Mouse (Mus musculus) lung, embryonic 14.5 days (tissue): ENCODE results near the gene Uba7. TPM values are rescaled to one million over a fixed set of nuclear protein-coding genes. Genes with fewer than 3 reads are reported as not detected.

Experiments used
- ATAC-seq: fragments of 200-750 bp; cut with Nextera tagmentation; 2 replicates; pipeline ENCODE4 v1.8.0; 2017; ENCODE audit warnings: mild to moderate bottlenecking, moderate TSS enrichment, moderate library complexity; ENCODE audit not compliant: insufficient read depth
- DNase-seq: peaks from one replicate; pipeline ENCODE4 v3.0.0-alpha.2; 2015
- H3K27ac ChIP-seq: fragments of 300-500 bp; sonication (generic); 2 replicates; pipeline ENCODE4 v1.5.1; 2014; ENCODE audit warnings: low read depth, mild to moderate bottlenecking, moderate library complexity
- H3K27me3 ChIP-seq: fragments of 300-500 bp; sonication (generic); 2 replicates; pipeline ENCODE4 v1.6.1; 2014; ENCODE audit warnings: low read length, control low read depth; ENCODE audit not compliant: insufficient read depth
- H3K36me3 ChIP-seq: fragments of 300-500 bp; sonication (generic); 2 replicates; pipeline ENCODE4 v1.6.1; 2014; ENCODE audit warnings: control low read depth; ENCODE audit not compliant: insufficient read depth
- H3K4me1 ChIP-seq: fragments of 300-500 bp; sonication (generic); 2 replicates; pipeline ENCODE4 v1.6.1; 2014; ENCODE audit warnings: antibody characterized with exemption, control low read depth; ENCODE audit not compliant: insufficient read depth
- H3K4me2 ChIP-seq: fragments of 300-500 bp; sonication (generic); 2 replicates; pipeline ENCODE4 v1.6.1; 2014; ENCODE audit warnings: mild to moderate bottlenecking
- H3K4me3 ChIP-seq: fragments of 300-500 bp; sonication (generic); 2 replicates; pipeline ENCODE4 v1.5.1; 2014; ENCODE audit warnings: low read depth, low read length
- H3K9ac ChIP-seq: fragments of 300-500 bp; sonication (generic); 2 replicates; pipeline ENCODE4 v1.6.1; 2014
- H3K9me3 ChIP-seq: fragments of 300-500 bp; sonication (generic); 2 replicates; pipeline ENCODE4 v1.6.1; 2016; ENCODE audit warnings: low read depth, low read length, control low read depth
- CTCF ChIP-seq: IDR thresholded peaks from 2 replicates; pipeline ENCODE4 v1.5.1; 2016; ENCODE audit warnings: antibody characterized with exemption, low read depth
- WGBS: fragments of 180-500 bp; shearing (Covaris S2); extraction: QIAGEN DNeasy Blood & Tissue Kit; methylation state at CpG from one replicate; pipeline ENCODE4 v1.1.7; 2014; 5-methylcytosine and 5-hydroxymethylcytosine counted together
- polyA plus RNA-seq: library from polyadenylated mRNA; unstranded; fragments of >200 nt; fragmentation: Nextera tagmentation; extraction: Ambion mirVana; gene quantifications from 2 replicates; pipeline ENCODE4 v1.2.1, GENCODE M21; 2014

Gene Uba7
- polyA plus RNA-seq, 1 experiment from 2014 or later: 18.1 TPM

GRCm38 (mm10) chr9:107950460-107951355 lies 24.6 kb upstream of the Uba7 start:
- Histone ChIP-seq H3K4me1 (peaks cover 6% of the 10 kb centered on the region; the same call in 1 of the 2 replicates), H3K27ac (peak overlapping the region; percentile 47), H3K4me2 (peak overlapping the region; percentile 64), H3K9me3 (no peaks in the 10 kb centered on the region), H3K4me3 (peak overlapping the region; percentile 72), H3K27me3 (no peaks in the 10 kb centered on the region), H3K9ac (peak overlapping the region; percentile 43), H3K36me3 (no peaks in the 10 kb centered on the region)
- DNase-seq (peak; percentile 96), ATAC-seq (peak; percentile 93)
- no peak for TF ChIP-seq CTCF
- WGBS: 16% methylated on average over 45 of the region's 45 CpGs

- ATAC-seq (no peak), DNase-seq (peak; percentile 50)
- H3K9me3 ChIP-seq: no peaks in the 10 kb centered on the region
- H3K36me3 ChIP-seq: peaks cover 34% of the 10 kb centered on the region
- no peak overlapping the region for H3K27ac ChIP-seq
- H3K4me1 ChIP-seq: peaks cover 6% of the 10 kb centered on the region; the same call in 1 of the 2 replicates
- H3K4me3 ChIP-seq: no peak overlapping the region
- H3K9ac ChIP-seq: no peak overlapping the region
- no peak overlapping the region for H3K4me2 ChIP-seq
- no peak for TF ChIP-seq CTCF
- 73% methylated on average over 6 of the region's 6 CpGs for WGBS
- H3K27me3 ChIP-seq: no peaks in the 10 kb centered on the region
Measured at GRCm38 (mm10) chr9:107955613-107956289, 19.6 kb upstream of the Uba7 start.

- DNase-seq (no peak), ATAC-seq (no peak)
- no peak overlapping the region for H3K27ac ChIP-seq
- H3K36me3 ChIP-seq: peaks cover 48% of the 10 kb centered on the region
- H3K4me1 ChIP-seq: no peaks in the 10 kb centered on the region; the same call in 1 of the 2 replicates
- 51% methylated on average over 6 of the region's 6 CpGs for WGBS
- no peaks in the 10 kb centered on the region for H3K9me3 ChIP-seq
- H3K9ac ChIP-seq: no peak overlapping the region
- H3K4me2 ChIP-seq: no peak overlapping the region
- no peak for TF ChIP-seq CTCF
- H3K27me3 ChIP-seq: no peaks in the 10 kb centered on the region
- no peak overlapping the region for H3K4me3 ChIP-seq
Measured at GRCm38 (mm10) chr9:107957141-107957540, 18.2 kb upstream of the Uba7 start.

GRCm38 (mm10) chr9:107959896-107960295 lies 15.4 kb upstream of the Uba7 start:
- H3K9ac ChIP-seq: no peak overlapping the region
- 56% methylated on average over 6 of the region's 6 CpGs for WGBS
- H3K4me3 ChIP-seq: no peak overlapping the region
- no peak for TF ChIP-seq CTCF
- H3K4me2 ChIP-seq: no peak overlapping the region
- H3K27me3 ChIP-seq: no peaks in the 10 kb centered on the region
- no peaks in the 10 kb centered on the region for H3K9me3 ChIP-seq
- peak; percentile 26 for DNase-seq
- no peak overlapping the region for H3K27ac ChIP-seq
- no peak for ATAC-seq
- H3K36me3 ChIP-seq: peaks cover 70% of the 10 kb centered on the region
- no peaks in the 10 kb centered on the region for H3K4me1 ChIP-seq

- no peak overlapping the region for H3K9ac ChIP-seq
- H3K9me3 ChIP-seq: no peaks in the 10 kb centered on the region
- no peak overlapping the region for H3K4me2 ChIP-seq
- peaks cover 79% of the 10 kb centered on the region for H3K36me3 ChIP-seq
- H3K4me3 ChIP-seq: no peak overlapping the region
- no peaks in the 10 kb centered on the region for H3K27me3 ChIP-seq
- H3K27ac ChIP-seq: no peak overlapping the region
- no peaks in the 10 kb centered on the region for H3K4me1 ChIP-seq
- DNase-seq (no peak), ATAC-seq (no peak)
- TF ChIP-seq CTCF: peak; percentile 35
- WGBS: 78% methylated on average over 4 of the region's 4 CpGs
Measured at GRCm38 (mm10) chr9:107960928-107961327, 14.4 kb upstream of the Uba7 start.

GRCm38 (mm10) chr9:107961351-107961762 lies 13.9 kb upstream of the Uba7 start:
- Histone ChIP-seq H3K4me2 (no peak overlapping the region), H3K9ac (no peak overlapping the region), H3K36me3 (peaks cover 83% of the 10 kb centered on the region), H3K27me3 (no peaks in the 10 kb centered on the region), H3K9me3 (no peaks in the 10 kb centered on the region), H3K4me1 (no peaks in the 10 kb centered on the region), H3K4me3 (no peak overlapping the region), H3K27ac (no peak overlapping the region)
- no peak for DNase-seq
- WGBS: 83% methylated on average over 10 of the region's 10 CpGs
- no peak for TF ChIP-seq CTCF
- no peak for ATAC-seq

GRCm38 (mm10) chr9:107961881-107962280 lies 13.4 kb upstream of the Uba7 start:
- WGBS: 62% methylated on average over 5 of the region's 5 CpGs
- Histone ChIP-seq H3K4me3 (no peak overlapping the region), H3K36me3 (peaks cover 81% of the 10 kb centered on the region), H3K4me1 (no peaks in the 10 kb centered on the region), H3K9me3 (no peaks in the 10 kb centered on the region), H3K27me3 (no peaks in the 10 kb centered on the region), H3K27ac (no peak overlapping the region), H3K4me2 (no peak overlapping the region), H3K9ac (no peak overlapping the region)
- no peak for ATAC-seq
- peak; percentile 77 for DNase-seq
- peak; percentile 67 for TF ChIP-seq CTCF
